Mouse (Mus musculus): ENCODE measurements at regions not wholly inside any gene's neighbourhood (a gene's known extent, or its start where the extent isn't known, plus 50 kb on each side); places are given as distances from the start of the nearest gene placed in this dataset.

DNA sequence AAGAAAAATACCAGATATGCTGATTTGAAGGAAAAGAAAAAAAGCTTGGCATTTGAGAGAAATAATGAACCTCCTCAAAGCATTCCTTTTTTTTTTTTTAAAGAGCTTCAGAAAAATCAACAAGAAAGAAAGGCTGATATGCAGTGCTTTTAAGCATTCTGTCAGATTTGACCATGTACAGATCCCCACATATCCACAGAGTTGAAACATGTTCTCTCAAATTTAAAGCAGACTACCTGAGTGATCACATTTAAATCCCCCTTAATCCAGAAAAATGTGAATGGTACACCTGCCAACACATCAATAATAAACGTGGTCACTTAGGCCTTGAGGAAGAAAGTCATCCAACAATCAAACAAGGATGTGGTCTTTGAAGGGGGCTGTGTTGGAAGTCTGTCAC, 107.1 kb upstream of the Igf1 start:
- TF ChIP-seq CTCF (IDR thresholded peaks at IDR 0.05; ENCODE audit: low read depth, low read length) (no peak), POLR2A (IDR thresholded peaks at IDR 0.05; ENCODE audit: borderline replicate concordance, low read depth, low read length) (no peak)
- Histone ChIP-seq H3K4me3 (ENCODE audit: insufficient read depth, low read length) (no peak overlapping the region), H3K4me1 (ENCODE audit: control insufficient read depth, insufficient read depth, low read length) (peaks cover 25% of the 10 kb centered on the region), H3K27ac (ENCODE audit: insufficient read depth, low read depth, low read length) (no peak overlapping the region)

DNA sequence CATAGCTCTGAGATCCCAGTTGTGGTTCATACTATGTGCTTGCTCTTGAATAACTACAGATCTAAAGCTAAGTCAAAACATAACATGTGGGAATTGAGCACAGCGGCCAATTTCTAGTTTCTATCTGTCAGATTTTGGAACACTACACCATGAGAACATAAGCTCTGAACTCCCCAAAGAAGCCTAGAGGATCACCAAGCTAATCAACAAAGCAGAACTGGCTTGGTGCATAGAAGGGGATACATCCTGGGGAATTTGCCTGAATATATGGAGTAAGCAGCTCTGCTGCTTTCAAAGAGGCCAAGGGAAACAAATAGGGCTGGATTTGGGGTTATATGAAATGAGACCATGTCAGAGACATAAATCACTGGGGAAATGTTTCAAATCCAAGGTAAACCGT, 105.9 kb upstream of the Igf1 start:
- no peak overlapping the region for H3K4me3 ChIP-seq (ENCODE audit: insufficient read depth, low read length)
- peak overlapping the region; percentile 62; the same call in 1 of the 2 replicates for H3K27ac ChIP-seq (ENCODE audit: insufficient read depth, low read depth, low read length)
- H3K4me1 ChIP-seq (ENCODE audit: control insufficient read depth, insufficient read depth, low read length) = peaks cover 30% of the 10 kb centered on the region
- no peak for TF ChIP-seq POLR2A (IDR thresholded peaks at IDR 0.05; ENCODE audit: borderline replicate concordance, low read depth, low read length)
- no peak for TF ChIP-seq CTCF (IDR thresholded peaks at IDR 0.05; ENCODE audit: low read depth, low read length)

DNA sequence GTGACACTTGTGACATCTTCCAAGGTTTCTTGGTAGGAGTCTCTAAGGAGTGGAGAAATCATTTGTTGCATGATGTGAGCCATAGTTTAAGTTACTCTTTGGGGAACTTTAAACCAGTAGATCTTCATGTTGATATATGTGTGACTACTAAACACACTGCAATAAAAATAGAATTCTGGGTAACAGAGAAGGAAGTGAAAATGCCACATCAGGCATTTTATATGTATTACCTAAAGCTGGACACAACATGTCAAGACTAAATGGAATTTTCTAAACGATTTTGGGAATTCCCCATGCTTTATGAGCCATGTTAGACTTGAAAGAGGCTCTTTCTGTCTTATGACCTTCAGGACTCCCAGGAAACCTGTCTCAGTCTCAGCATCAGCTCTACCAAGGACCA, 104.6 kb upstream of the Igf1 start:
- TF ChIP-seq POLR2A (IDR thresholded peaks at IDR 0.05; ENCODE audit: borderline replicate concordance, low read depth, low read length) (no peak), CTCF (IDR thresholded peaks at IDR 0.05; ENCODE audit: low read depth, low read length) (no peak)
- H3K4me3 ChIP-seq (ENCODE audit: insufficient read depth, low read length) = no peak overlapping the region
- peak overlapping the region; percentile 97 for H3K27ac ChIP-seq (ENCODE audit: insufficient read depth, low read depth, low read length)
- peaks cover 31% of the 10 kb centered on the region for H3K4me1 ChIP-seq (ENCODE audit: control insufficient read depth, insufficient read depth, low read length)

DNA sequence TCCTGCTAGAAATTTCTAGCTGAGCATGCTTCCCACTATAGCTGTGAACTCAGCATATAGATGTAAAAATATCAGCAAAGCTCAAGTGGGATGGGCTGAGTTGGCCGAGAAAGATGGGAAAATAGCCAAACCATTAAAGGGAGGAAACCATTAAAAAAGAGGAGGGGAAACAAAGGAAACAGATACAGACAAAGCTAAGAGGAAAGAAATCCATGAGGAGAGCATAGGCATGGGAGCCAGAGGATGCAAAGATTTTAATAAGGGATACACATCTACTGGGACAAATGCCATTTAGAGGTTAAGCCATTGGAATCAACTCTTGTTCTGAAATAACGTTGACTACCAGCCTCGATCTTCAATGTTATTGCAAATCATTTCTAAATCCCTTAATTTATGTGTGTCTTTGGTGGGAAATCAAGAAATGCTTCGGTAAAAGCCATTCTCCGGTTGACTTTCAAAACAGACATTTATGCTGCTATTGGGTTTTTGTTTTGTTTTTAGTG, 96.5 kb upstream of the Igf1 start:
- TF ChIP-seq POLR2A (IDR thresholded peaks at IDR 0.05; ENCODE audit: borderline replicate concordance, low read depth, low read length) = no peak
- no peak for TF ChIP-seq CTCF (IDR thresholded peaks at IDR 0.05; ENCODE audit: low read depth, low read length)
- H3K4me1 ChIP-seq (ENCODE audit: control insufficient read depth, insufficient read depth, low read length) = peaks cover 5% of the 10 kb centered on the region
- H3K27ac ChIP-seq (ENCODE audit: insufficient read depth, low read depth, low read length) = no peak overlapping the region

DNA sequence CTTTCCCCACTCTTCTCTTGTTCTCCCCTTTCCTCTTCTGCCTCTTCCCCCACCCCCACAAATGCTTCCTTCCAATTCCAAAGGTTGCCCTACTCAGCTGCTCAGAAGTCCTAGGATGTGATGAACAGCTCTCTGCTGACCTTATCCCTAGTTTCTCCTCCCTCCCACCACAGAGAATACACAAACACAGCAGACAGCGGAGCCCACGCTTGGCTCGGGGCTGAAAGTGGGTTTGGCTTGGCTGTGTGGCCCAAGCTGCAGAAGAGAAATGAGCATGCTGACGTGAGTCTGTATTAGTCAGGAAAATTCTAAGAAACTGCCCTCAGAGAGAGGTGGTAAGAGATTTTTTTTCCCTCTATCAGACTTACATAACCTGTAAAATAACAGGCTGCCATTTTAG, 70.5 kb upstream of the Igf1 start:
- H3K4me3 ChIP-seq (ENCODE audit: insufficient read depth, low read length) = no peak overlapping the region
- peaks cover 11% of the 10 kb centered on the region for H3K4me1 ChIP-seq (ENCODE audit: control insufficient read depth, insufficient read depth, low read length)
- H3K27ac ChIP-seq (ENCODE audit: insufficient read depth, low read depth, low read length) = no peak overlapping the region
- no peak for TF ChIP-seq POLR2A (IDR thresholded peaks at IDR 0.05; ENCODE audit: borderline replicate concordance, low read depth, low read length)
- TF ChIP-seq CTCF (IDR thresholded peaks at IDR 0.05; ENCODE audit: low read depth, low read length) = no peak

More for the DNA sequence above, 96.5 kb upstream of the Igf1 start:
- H3K4me3 ChIP-seq (ENCODE audit: insufficient read depth, low read length) = no peak overlapping the region

DNA sequence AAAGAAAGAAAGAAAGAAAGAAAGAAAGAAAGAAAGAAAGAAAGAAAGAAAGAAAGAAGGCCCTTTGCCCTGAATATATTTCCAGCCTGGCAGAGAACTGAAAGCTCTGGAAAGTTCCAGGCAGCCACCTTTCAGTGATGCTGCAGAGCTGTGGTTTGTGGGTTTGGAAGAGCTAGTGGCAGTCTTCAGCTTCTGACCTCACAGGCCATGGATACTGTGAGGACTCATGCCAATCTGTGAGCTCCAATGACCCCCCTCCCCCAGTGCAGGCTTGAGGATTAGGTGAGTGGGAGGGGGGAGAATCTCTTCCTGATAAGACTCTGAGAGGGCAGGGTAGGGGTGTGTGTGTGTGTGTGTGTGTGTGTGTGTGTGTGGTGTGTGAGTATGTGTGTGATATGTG, 65.7 kb upstream of the Igf1 start:
- peaks cover 22% of the 10 kb centered on the region for H3K4me1 ChIP-seq (ENCODE audit: control insufficient read depth, insufficient read depth, low read length)
- H3K4me3 ChIP-seq (ENCODE audit: insufficient read depth, low read length) = no peak overlapping the region
- TF ChIP-seq CTCF (IDR thresholded peaks at IDR 0.05; ENCODE audit: low read depth, low read length) (no peak), POLR2A (IDR thresholded peaks at IDR 0.05; ENCODE audit: borderline replicate concordance, low read depth, low read length) (no peak)
- no peak overlapping the region for H3K27ac ChIP-seq (ENCODE audit: insufficient read depth, low read depth, low read length)

DNA sequence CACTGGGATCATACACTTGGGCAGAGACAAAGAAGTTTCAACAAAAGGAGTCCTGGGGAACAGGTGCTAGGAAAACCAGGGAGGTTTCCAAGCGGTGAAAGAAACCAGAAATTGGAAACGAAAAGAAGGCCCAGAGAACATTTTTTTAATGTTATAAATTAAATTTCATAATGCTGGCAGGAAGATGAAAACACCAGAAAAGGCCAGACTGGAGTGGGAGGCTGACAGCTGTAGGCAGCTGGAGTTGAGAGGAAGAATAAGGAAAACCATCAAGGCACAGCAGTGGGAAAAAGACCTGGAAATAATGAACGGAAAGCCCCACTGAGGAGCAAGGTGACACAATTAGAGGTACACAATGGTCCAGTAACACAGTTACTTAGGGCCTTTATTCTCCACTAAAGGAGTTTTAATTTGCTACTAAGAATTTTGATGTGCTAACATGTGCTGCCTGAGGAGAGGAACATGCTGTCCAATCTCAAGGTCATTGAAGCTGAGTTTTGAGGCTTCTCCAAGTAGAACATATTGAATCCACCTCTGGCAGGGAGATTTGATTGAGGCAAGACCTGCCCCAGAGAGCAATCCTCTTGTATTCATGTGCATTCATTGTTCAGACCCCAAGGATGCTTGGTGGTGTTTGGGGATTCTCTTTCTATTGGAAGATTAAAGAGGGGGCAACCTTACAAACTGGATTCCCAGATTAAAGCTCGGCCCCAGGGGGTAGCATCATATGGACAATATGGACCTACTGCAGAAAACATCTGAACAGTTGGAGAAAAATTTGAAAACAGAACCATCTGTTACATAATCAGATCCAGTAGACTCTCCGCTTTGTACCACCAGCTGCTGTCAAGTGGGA, 53.9 kb upstream of the Igf1 start:
- Histone ChIP-seq H3K27ac (ENCODE audit: insufficient read depth, low read depth, low read length) (no peak overlapping the region), H3K4me1 (ENCODE audit: control insufficient read depth, insufficient read depth, low read length) (peaks cover 31% of the 10 kb centered on the region), H3K4me3 (ENCODE audit: insufficient read depth, low read length) (no peak overlapping the region)
- TF ChIP-seq CTCF (IDR thresholded peaks at IDR 0.05; ENCODE audit: low read depth, low read length) (no peak), POLR2A (IDR thresholded peaks at IDR 0.05; ENCODE audit: borderline replicate concordance, low read depth, low read length) (no peak)

DNA sequence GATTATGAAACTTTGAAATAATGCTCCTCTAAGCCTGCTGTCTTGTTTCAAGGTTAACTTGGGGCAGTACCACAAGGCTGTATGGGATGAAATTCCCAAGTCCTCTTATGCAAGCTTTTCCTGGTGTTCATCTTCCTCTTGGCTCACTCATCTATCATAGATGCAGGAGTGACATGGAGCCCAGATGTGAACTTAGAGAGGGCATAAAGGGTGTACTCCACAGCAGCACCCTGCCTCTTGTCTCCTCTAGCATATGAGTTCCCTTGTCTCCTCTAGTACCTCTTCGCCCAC, 53.3 kb upstream of the Igf1 start:
- TF ChIP-seq POLR2A (IDR thresholded peaks at IDR 0.05; ENCODE audit: borderline replicate concordance, low read depth, low read length) (no peak), CTCF (IDR thresholded peaks at IDR 0.05; ENCODE audit: low read depth, low read length) (no peak)
- no peak overlapping the region for H3K27ac ChIP-seq (ENCODE audit: insufficient read depth, low read depth, low read length)
- H3K4me1 ChIP-seq (ENCODE audit: control insufficient read depth, insufficient read depth, low read length) = peaks cover 31% of the 10 kb centered on the region
- H3K4me3 ChIP-seq (ENCODE audit: insufficient read depth, low read length) = no peak overlapping the region
